Mouse (Mus musculus) erythroblast, adult 5-6 weeks (primary cell): ENCODE measurements around the gene Tspan33. TPM values are rescaled to one million over a fixed set of nuclear protein-coding genes. Genes with fewer than 3 reads are reported as not detected.
"Not testable (repeated sequence)": the region's sequence is repeated elsewhere in the genome, so short reads cannot be mapped to it uniquely, and the experiment has no call there.

Source experiments
- ATAC-seq: replicated peaks from 2 replicates; pipeline ENCODE4 v1.8.0; 2016; ENCODE audit warnings: moderate number of reproducible peaks, mild to moderate bottlenecking, moderate TSS enrichment, inconsistent platforms; ENCODE audit not compliant: poor library complexity, low FRiP score, severe bottlenecking
- total RNA-seq, 2 experiments: library from RNA; stranded (forward) in 1 of 2; stranded (reverse) in 1 of 2; fragments of 150-400 nt in 1 of 2; fragments of 200-764, 138-1000 nt in 1 of 2; gene quantifications; 2 replicates each; pipeline versions ENCODE4 v1.2.3 to v1.2.4; 2015 to 2017; ENCODE audit warnings: low replicate concordance in 2 of 2

Gene Tspan33
- total RNA-seq, 2 experiments from 2014 or later = 246 to 489 TPM

DNA sequence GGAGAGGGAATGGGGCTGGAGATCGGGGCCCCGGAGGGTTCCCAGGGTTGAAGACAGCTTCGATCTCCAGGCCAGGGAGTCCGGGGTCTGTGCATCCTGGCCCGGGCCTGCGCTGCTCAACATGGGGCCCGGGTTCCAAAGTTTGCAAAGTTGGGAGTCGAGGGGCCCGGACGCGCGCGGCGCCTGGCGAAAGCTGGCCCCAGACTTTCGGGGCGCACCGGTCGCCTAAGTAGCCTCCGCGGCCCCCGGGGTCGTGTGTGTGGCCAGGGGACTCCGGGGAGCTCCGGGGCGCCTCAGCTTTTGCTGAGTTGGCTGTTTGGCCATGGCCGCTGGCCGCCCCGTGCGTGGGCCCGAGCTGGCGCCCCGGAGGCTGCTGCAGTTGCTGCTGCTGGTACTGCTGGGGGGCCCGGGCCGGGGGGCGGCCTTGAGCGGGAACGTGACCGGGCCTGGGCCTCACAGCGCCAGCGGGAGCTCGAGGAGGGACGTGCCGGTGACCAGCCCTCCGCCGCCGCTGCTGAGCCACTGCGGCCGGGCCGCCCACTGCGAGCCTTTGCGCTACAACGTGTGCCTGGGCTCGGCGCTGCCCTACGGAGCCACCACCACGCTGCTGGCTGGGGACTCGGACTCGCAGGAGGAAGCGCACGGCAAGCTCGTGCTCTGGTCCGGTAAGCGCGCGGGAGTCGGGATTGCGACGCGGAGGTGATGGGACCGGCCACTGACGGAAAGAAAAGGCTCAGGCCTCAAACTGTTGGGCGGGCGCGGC, 41.8 kb downstream of the Tspan33 start:
- ATAC-seq = peak; percentile 51; the same call in 1 of the 2 replicates

DNA sequence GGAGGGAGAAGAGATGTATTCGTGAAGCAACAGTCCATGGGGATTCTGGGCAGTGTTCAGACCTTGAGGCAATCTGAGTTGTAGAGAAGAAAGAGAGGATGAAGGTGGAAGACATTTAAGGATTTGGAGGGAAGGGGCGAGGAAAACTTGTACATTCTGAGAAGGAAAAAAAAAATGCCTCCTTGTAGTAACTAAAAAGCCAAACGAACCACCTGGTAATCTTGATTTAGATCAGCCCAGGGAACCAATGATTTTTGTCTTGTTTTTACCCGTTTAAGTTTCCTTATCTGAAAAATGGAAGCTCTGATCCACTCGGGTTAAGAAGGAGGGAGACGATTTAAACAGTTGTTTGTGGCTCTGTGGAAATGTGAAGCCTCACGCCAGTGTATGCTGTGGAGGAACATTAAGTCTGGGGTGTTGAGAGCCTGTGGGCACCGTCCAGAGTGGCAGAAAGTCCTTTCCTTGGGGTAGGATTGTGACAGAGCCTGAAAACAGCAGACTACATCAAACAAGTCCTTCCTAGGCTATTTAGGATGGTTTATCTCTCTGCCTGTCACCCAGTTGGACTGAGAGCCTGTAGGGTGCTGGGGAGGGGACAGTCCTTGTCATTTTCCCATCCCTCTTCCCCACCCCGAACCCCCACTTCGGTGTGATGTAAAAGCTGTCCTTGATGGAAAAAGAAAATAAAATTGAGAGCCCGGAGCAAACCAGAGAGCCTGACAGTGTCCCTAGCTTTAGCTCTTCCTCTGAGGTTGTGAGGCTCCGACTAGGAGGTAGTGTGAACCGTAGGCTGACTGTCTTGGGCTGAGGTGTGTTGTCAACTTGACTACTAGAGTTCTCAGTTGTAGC, 42.8 kb downstream of the Tspan33 start:
- no peak for ATAC-seq

GRCm38 (mm10) chr6:29751466-29752152, 57.6 kb downstream of the Tspan33 start:
- ATAC-seq = no peak

DNA sequence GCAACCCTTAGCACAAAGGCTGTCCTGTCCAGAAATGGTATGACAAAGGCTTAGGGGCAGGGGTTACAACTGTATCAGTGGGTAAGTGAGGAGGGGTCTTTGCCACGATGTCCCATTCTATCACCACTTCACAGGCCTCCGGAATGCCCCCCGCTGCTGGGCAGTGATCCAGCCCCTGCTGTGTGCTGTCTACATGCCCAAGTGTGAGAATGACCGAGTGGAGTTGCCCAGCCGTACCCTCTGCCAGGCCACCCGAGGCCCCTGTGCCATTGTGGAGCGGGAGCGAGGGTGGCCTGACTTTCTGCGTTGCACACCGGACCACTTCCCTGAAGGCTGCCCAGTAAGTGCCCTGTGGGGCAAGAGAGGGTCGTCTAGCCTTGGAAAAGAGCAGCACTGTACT, 59.3 kb downstream of the Tspan33 start:
- ATAC-seq = no peak

DNA sequence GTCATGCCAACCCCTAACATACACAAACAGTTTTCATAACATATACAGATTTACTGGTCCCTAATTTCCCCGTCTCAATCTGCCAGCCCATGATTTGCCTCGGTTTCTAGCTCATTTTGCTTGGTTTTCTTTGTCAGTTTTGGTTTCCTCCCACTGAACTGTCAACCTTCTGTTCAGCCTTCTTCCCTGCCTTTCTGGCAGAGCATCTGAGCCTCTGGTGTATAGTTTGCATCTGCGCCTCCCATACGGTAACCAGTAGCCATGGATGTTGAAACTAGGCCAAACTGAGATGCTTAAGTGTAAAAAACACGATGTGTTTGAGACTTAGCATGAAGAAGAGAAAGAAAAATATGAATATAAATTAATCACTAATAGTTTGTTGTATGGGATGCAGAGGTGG, 62.0 kb downstream of the Tspan33 start:
- no peak for ATAC-seq

DNA sequence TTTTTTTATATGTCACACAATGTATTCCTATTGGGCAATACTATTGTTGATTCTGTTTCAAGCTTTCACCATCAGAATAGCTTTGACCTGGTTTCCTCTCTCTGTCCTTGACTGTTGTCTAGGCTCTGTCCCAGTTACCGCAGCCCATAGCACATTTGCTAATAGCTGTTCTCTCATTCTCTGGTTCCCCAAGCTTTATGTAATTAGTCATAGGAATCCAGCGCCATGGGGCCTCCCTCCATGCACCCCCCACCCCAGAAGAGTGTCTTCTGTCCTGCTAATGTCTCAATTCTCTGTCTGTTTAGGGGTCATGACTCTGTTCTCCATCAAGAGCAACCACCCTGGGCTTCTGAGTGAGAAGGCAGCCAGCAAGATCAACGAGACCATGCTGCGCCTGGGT, 62.5 kb downstream of the Tspan33 start:
- ATAC-seq = no peak

GRCm38 (mm10) chr6:29758417-29758816, 64.4 kb downstream of the Tspan33 start:
- ATAC-seq = peak; percentile 80

DNA sequence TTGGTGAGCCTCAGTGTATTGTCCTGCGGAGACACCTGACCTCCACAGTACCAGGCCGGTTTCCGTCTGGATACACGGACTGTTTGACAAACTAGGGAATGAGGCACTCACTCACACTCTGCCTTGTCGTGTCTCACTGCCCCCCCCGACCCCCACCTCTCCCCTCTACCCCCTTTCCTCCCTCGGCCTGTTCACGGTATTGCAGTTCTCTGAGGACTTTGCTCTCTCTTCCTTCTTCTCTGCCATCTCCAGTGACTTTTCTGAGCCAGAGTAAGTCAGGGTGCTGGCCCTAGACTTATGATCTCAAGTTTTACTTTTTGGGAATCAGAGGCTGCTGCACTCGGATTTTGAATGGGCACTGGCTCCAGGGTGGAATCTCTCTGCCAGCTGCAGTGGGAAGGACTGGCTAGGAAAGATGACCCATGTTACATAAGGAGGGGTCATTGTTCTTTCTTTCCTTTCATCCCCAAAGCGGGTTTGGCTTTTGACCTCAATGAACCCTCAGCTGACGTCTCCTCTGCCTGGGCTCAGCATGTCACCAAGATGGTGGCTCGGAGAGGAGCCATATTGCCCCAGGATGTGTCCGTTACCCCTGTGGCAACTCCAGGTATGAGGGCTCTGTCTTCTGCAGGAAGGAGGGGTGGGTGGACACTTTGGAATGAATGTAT, 65.1 kb downstream of the Tspan33 start:
- ATAC-seq = no peak

DNA sequence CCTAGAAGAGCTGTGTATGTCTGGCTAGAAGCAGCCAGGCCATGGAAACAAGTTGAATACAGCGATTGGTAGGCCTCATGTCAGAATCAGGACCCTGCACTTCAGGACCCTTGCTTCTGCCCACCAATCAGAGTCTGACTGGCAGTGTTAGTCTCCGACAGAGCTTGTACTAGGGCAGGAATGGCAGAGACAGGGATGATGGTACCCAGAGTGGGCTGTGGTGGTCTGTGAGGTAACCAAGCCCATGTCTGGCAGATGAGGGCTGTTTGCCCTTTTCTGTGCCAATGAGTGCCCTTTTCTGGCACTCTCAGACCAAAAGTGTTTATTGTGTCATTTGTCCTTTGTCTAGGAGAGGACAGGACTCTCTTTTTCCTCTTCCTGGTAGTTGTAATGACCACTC, 66.4 kb downstream of the Tspan33 start:
- ATAC-seq = not testable (repeated sequence)

DNA sequence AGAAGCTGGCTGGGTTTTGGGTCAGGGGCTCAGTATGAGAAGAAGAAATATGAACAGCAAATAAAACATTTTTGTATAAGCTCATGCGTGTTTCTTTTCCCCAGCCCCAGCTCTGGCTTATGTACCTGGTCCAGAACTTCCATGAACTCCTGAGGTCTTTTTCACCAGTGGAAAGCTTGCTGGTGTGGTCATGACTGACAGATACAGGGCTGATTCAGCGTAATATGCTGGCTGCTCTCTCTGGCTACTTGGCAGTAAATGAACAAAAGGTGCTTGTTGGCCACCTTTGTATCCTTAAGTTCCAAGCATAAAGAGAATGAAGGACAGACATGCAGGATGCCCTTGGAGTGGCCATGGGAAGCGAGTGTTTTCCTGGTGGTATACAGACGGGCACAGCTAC, 67.3 kb downstream of the Tspan33 start:
- ATAC-seq = no peak

DNA sequence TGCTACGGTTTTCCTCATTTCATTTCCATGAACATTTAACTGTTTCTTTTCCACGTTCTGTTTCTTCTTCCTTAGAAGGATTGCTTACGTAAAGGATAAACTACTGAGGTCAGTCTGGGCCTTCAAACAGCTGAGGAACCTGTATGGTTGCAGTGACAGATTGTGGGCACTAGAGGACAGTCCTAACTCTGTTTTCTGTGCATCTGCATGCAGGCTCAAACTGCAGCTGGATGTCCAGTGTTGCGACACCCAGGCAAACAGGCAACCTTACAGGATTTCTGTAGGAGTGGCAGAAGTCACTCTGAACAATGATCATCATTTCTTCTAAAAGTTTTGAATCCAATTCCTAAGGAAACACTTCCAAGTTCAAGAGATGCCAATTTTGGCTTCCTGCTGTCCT, 68.5 kb downstream of the Tspan33 start:
- 0 out of 2 replicates have a peak, but pooled peaks have one; percentile 53 for ATAC-seq

DNA sequence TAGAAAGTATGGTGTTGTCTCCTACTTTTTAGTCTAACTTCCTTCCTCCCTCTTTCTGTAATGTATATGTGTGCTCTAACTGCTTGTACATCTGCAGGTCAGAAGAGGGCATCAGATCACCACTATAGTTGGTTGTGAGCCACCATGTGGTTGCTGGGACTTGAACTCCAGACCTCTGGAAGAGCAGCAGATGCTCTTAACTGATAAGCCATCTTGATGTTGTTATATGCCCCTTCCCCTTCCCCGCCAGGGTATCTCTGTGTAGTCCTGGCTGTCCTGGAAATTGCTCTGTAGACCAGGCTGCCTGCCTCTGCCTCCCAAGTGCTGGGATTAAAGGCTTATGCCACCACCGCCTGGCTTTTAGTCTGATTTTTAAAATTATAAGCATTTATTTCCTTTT, 72.9 kb downstream of the Tspan33 start:
- no peak for ATAC-seq

Other genes starting within 250 kb of the Tspan33 start
- gene Atp6v1f, start 226.5 kb upstream of the Tspan33 start, total RNA-seq (2015; ENCODE audit: low replicate concordance) = 61.9 and 77.2 TPM in 2 replicates
- gene Atp6v1f, start 226.5 kb upstream of the Tspan33 start, total RNA-seq (2017; ENCODE audit: low replicate concordance) = 27.2 and 37.2 TPM in 2 replicates
- gene Atp6v1fnb, start 222.8 kb upstream of the Tspan33 start, total RNA-seq (2015; ENCODE audit: low replicate concordance) = not detected in 2 replicates
- gene Atp6v1fnb, start 222.8 kb upstream of the Tspan33 start, total RNA-seq (2017; ENCODE audit: low replicate concordance) = not detected in 2 replicates
- gene Kcp, start 186.3 kb upstream of the Tspan33 start, total RNA-seq (2015; ENCODE audit: low replicate concordance) = not detected in 2 replicates
- gene Kcp, start 186.3 kb upstream of the Tspan33 start, total RNA-seq (2017; ENCODE audit: low replicate concordance) = not detected in 2 replicates
- gene Irf5, start 167.6 kb upstream of the Tspan33 start, total RNA-seq (2015; ENCODE audit: low replicate concordance) = 11.9 and 14.4 TPM in 2 replicates
- 6.6 and 12.5 TPM in 2 replicates for gene Irf5, start 167.6 kb upstream of the Tspan33 start, total RNA-seq (2017; ENCODE audit: low replicate concordance)
- 16.3 and 34.7 TPM in 2 replicates for gene Tnpo3, start 84.3 kb upstream of the Tspan33 start, total RNA-seq (2015; ENCODE audit: low replicate concordance)
- 22.6 and 26.1 TPM in 2 replicates for gene Tnpo3, start 84.3 kb upstream of the Tspan33 start, total RNA-seq (2017; ENCODE audit: low replicate concordance)
- 3.3 and 4.0 TPM in 2 replicates for gene Smo, start 41.3 kb downstream of the Tspan33 start, total RNA-seq (2015; ENCODE audit: low replicate concordance)
- 0.60 and 2.6 TPM in 2 replicates for gene Smo, start 41.3 kb downstream of the Tspan33 start, total RNA-seq (2017; ENCODE audit: low replicate concordance)
- gene Ahcyl2, start 73.8 kb downstream of the Tspan33 start, total RNA-seq (2015; ENCODE audit: low replicate concordance) = 7.1 and 15.2 TPM in 2 replicates
- gene Ahcyl2, start 73.8 kb downstream of the Tspan33 start, total RNA-seq (2017; ENCODE audit: low replicate concordance) = 9.6 and 20.3 TPM in 2 replicates
- gene Strip2, start 222.8 kb downstream of the Tspan33 start, total RNA-seq (2015; ENCODE audit: low replicate concordance) = 0.19 and 1.9 TPM in 2 replicates
- 0.77 and 2.6 TPM in 2 replicates for gene Strip2, start 222.8 kb downstream of the Tspan33 start, total RNA-seq (2017; ENCODE audit: low replicate concordance)